Mouse (Mus musculus) fibroblast of lung, adult 2 months (primary cell): ENCODE results near the gene Cd300ld.
"Not testable (repeated sequence)": the region's sequence is repeated elsewhere in the genome, so short reads cannot be mapped to it uniquely, and the experiment has no call there.

Experiments used
- DNase-seq: peaks from one replicate; pipeline ENCODE4 v3.0.0-alpha.2; 2011; ENCODE audit warnings: low read depth

Gene Cd300ld

GRCm38 (mm10) chr11:114989793-114990192 lies at the start of gene Cd300ld:
Gene Cd300ld (minus strand): TSS chr11:114989922.
- DNase-seq, result no peak

GRCm38 (mm10) chr11:115037669-115038068 lies 47.9 kb upstream of the Cd300ld start, which contains the start of gene Cd300ld5:
Gene Cd300ld5 (minus strand): TSS chr11:115037769.
- DNase-seq, result not testable (repeated sequence)

- not testable (repeated sequence) for DNase-seq
Measured at GRCm38 (mm10) chr11:115026912-115027311, 37.2 kb upstream of the Cd300ld start, which contains the start of gene Cd300ld4. Gene Cd300ld4 (minus strand): TSS chr11:115027012.

- DNase-seq, result not testable (repeated sequence)
Measured at GRCm38 (mm10) chr11:115016093-115016492, 26.4 kb upstream of the Cd300ld start, which contains the start of gene Cd300ld2. Gene Cd300ld2 (minus strand): TSS chr11:115016193.

- DNase-seq, result no peak
Measured at GRCm38 (mm10) chr11:115004070-115004469, 14.3 kb upstream of the Cd300ld start.

- no peak for DNase-seq
Measured at GRCm38 (mm10) chr11:115001474-115002040, 11.8 kb upstream of the Cd300ld start, which contains the start of gene Cd300c2. Gene Cd300c2 (minus strand): TSS chr11:115001880.

GRCm38 (mm10) chr11:114981866-114982265 lies 7.9 kb downstream of the Cd300ld start:
- DNase-seq, result no peak

- DNase-seq, result no peak
Measured at GRCm38 (mm10) chr11:114972726-114973125, 17.0 kb downstream of the Cd300ld start.

- no peak for DNase-seq
Measured at GRCm38 (mm10) chr11:114968752-114969207, 20.9 kb downstream of the Cd300ld start, which contains the start of gene Cd300c. Gene Cd300c (minus strand): TSS chr11:114969157.

GRCm38 (mm10) chr11:114965182-114965828 lies 24.4 kb downstream of the Cd300ld start:
- peak; percentile 10 for DNase-seq

GRCm38 (mm10) chr11:114960369-114960768 lies 29.4 kb downstream of the Cd300ld start:
- DNase-seq, result no peak

GRCm38 (mm10) chr11:114934144-114934543 lies 55.6 kb downstream of the Cd300ld start, which contains the start of gene Cd300lb:
Gene Cd300lb (minus strand): TSS chr11:114934386.
- peak; percentile 2 for DNase-seq

- DNase-seq, result no peak
Measured at GRCm38 (mm10) chr11:114933591-114933990, 56.1 kb downstream of the Cd300ld start.
